Mouse (Mus musculus) cerebellum, adult 8-10 months (tissue): ENCODE data around the gene 1810010H24Rik.
"Not testable (repeated sequence)": the region's sequence is repeated elsewhere in the genome, so short reads cannot be mapped to it uniquely, and the experiment has no call there.

ENCODE experiments used
- DNase-seq: peaks from one replicate; pipeline ENCODE4 v3.0.0; 2022

1810010H24Rik gene

GRCm38 (mm10) chr11:107014020-107014585, 11.4 kb upstream of the 1810010H24Rik start:
- no peak for DNase-seq

DNA sequence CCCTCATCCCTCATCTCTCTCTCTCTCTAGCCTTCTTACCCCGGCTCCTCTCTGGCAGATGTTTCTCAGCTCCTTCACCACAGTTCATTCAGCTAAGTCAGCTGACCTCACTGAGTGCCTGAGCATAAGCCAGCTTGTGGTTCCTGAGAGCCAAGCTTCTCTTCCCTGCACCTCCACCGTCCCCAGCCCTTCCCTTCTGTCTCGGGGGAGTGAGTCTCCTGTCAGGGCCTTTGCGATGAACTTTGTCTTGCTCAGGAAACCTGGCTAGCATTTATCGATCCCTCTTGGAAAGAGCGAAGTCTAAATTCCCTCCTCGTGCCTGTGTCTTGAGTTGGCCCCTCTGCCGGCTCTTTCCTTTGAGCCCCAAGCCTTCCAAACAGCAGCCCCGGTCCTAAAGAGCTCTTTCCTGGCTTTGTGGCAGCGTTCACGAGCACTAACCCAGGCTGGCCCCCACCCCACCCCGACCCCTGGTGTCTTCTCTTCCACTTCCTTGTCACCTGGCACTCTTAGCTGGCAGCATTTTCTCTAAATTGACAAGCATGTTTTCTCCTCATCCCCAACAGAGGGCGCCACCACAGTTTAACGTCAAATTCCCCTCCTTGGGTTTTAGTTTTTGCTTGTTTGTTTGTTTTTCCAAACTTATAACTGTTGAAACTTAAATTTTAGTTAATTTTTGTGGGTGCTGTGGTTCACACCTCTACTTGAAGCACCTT, 10.7 kb upstream of the 1810010H24Rik start:
- no peak for DNase-seq

DNA sequence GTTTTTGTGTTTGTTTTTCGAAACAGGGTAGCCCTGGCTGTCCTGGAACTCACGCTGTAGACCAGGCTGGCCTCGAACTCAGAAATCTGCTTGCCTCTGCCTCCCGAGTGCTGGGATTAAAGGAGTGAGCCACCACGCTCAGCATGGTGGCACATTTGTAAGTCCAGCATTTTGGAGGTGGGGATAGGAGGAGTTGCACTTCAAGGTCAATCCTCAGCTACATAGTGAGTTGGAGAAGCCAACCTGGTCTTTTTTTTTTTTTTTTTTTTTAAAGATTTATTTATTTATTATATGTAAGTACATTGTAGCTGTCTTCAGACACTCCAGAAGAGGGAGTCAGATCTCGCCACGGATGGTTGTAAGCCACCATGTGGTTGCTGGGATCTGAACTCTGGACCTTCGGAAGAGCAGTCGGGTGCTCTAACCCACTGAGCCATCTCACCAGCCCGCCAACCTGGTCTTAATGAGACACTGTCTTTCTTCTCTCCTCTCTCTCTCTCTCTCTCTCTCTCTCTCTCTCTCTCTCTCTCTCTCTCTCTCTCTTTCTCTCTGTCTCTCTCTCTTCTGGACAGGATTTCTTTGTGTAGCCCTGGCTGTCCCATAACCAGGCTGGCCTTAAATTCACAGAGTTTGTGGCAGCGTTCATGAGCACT, 9.8 kb upstream of the 1810010H24Rik start:
- DNase-seq: not testable (repeated sequence)

- DNase-seq: no peak
Observed at GRCm38 (mm10) chr11:107016893-107017292, 8.6 kb upstream of the 1810010H24Rik start.

DNA sequence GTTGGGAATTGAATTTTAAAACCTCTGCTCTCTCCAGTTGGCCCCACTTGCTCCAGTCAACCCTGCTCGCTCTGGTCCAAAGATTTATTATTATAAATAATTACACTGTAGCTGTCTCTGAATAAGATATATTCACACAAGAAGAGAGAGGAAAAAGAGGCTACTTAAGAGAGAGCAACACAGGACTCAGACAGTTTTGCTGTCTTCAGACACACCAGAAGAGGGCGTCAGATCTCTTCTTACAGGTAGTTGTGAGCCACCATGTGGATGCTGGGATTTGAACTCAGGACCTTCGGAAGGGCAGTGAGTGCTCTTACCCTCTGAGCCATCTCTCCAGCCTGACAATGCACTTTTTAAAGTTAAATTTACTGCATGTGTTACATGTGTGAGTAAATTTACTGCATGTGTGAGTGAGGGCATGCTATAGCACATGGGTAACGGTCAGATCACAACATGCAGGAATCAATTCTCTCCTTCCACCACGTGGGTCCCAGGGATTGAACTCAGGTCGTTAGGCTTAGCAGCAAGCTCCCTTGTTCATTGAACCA, 8.1 kb upstream of the 1810010H24Rik start:
- DNase-seq: no peak

- DNase-seq: no peak
Observed at GRCm38 (mm10) chr11:107018606-107019005, 6.9 kb upstream of the 1810010H24Rik start.

- no peak for DNase-seq
Observed at GRCm38 (mm10) chr11:107019318-107019717, 6.2 kb upstream of the 1810010H24Rik start.

GRCm38 (mm10) chr11:107019722-107020121, 5.8 kb upstream of the 1810010H24Rik start:
- not testable (repeated sequence) for DNase-seq

GRCm38 (mm10) chr11:107022050-107022683, 3.3 kb upstream of the 1810010H24Rik start:
- no peak for DNase-seq

DNA sequence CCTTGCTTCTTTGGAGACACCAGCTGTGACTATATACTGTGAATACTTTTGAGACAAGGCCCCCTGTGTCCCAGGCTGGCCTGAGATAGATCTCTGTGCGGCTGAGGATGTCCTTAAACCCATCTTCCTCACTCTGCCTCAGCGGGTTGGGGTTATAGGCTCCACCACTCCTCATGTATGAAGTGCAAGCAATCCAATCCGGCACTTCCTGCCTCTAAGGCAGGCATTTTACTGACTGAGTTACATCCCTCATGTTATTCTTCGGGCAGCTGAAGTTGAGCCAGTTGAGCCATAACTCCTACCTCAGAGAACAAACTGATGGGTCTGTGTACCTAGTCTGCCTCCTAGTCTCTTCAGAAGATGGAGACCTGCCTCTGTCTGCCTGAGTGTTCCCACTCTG, 1.1 kb upstream of the 1810010H24Rik start:
- no peak for DNase-seq

DNA sequence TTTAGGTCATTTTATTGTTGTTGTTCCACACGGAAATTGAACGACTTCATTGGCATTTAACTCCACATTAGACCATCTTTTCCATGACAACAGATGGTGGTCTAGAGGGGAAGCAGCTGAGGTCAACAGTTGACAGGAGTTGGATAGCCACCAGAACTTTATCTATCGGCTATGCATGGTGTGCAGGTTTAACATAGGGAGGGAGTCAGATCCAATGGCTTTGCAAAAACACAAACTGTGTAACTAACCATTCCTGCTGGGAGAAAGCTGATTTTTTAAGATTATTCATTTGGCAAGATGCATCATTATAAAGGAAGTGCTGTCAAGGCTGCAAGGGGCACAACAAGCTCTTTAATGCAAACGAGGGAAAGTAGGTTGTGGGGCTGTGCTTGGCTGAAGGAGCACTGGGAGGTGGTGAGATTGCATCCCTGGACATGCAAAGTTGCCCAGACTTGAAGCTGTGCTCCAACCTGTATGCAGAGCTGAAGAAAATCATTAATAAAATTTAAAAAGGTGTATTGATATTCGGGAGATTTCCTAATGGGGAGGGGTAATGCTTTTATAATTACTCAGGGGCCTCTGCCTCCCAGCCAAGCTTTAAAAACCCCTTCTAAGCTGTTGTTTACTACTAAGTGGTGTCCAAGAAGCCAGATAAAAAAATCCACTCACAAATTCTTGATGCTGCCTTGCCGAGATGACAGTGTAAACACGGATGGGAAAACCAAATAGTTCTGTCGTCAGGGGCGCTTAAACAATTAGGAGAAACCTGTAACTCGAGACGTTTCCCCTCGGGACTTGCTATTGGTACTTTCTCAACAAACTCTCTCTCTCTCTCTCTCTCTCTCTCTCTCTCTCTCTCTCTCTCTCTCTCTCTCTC, 1.3 kb downstream of the 1810010H24Rik start:
- no peak for DNase-seq

DNA sequence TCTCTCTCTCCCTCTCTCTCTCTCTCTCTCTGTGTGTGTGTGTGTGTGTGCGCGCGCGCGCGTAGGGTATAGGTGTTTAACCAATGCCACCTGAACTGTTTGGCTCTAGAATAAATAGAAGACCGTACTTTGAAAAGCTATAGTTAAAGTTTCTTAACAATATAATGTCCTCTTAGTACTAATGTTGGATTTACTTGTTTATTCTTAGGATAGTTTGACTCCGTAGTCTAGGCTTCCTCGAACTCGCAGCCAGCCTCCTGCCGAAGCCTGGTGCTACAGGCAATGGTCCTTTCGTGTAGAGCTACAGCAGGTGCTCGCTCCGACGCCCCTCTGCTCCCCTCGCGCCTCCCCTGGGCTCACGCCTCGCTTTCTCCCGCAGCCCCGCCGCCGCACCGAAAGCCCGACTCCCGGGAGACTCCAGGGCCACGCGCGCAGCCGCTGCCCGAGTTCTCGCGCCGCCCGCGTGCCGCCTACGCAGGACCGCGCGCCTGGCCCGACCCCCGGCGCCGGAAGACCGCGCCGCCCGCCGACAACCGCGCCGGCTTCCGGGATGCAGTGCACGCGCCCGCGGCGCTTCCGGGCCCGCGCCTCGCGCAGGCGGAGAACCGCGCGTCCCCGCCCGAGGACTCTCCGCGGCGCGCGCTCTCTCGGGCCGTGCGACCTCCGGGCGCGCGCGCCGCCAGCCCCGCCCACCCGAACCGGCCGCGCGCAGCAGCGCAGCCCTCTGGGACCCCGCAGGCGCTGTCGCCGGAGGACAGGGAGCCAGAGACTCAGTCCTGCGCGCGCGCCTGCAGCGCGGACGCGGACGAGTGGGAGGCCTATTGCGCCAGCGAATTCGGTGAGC, 2.2 kb downstream of the 1810010H24Rik start:
- peak; percentile 85 for DNase-seq

- DNase-seq: no peak
Observed at GRCm38 (mm10) chr11:107028275-107028618, 2.8 kb downstream of the 1810010H24Rik start.

GRCm38 (mm10) chr11:107028754-107029153, 3.3 kb downstream of the 1810010H24Rik start:
- no peak for DNase-seq

DNA sequence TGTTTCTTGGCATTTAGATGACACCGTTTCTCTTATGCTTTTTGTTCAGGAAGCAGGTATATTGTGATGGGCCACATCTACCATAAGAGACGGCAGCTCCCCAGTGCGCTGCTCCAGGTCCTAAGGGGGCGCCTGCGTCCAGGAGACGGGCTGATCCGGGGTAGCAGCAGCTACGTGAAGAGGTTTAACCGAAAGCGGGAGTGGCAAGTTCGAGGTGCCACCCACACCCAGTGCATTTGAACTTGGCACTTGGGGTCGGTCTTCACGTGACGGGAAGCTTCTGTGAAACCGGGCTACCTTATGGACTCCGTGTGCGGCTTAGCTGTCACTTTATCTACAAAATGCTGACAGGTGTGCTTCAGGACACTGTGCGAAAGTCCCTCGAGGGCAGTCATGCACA, 4.1 kb downstream of the 1810010H24Rik start:
- no peak for DNase-seq

GRCm38 (mm10) chr11:107031635-107032034, 6.2 kb downstream of the 1810010H24Rik start:
- DNase-seq: no peak

DNA sequence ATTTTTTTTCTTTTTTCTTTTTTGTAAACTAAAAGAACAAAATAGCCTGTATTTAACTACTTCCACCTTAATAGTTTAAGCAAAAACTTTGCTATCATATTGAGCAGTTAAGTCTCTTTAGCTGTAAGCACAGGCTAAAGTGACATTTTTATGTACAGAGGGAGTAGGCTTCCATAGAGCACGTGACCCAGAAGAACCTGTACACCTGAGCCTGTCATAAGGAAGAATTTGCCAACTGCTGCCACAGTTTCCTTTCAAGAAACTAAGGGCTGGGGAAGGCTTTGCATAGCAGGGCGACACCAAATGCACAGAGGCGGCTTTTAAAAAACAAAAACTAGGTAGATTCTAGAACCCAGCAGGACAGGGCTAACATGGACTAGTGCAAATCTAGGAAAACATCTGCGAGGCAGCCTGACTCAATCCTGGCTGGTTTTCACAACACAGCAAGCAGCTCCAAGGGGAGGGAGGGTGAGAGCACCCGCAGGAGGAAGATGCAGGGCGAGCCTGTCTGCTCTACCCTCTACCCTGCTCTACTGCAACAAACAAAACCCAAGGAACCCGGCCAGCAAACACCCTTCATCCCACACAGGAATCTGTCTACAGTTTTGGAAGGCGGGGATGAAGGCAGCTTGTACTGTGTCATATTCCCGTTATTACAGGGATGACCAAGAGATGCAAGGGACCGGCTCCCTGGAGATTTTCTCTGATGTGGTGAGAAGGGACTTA, 8.8 kb downstream of the 1810010H24Rik start:
- DNase-seq: no peak

DNA sequence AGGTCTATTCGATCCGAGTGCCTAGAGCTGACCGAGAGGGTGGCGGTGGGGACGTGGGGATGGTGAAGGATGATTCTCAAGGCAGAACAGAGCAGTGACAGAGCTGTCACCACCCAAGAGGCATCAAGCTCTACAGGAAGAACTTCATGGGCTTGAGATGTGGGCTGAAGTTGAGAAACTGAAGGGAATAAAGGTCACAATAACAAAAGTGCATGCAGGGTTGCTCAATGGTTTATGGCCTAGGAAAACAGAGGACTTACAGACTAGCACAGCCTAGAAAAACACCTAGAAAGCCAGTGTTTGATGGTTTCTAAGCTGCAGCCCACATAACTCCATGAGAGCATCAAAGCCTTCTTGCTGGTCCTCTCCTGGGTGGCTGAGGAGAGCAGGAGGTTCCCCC, 13.9 kb downstream of the 1810010H24Rik start:
- no peak for DNase-seq

- no peak for DNase-seq
Observed at GRCm38 (mm10) chr11:107041396-107041795, 15.9 kb downstream of the 1810010H24Rik start.

DNA sequence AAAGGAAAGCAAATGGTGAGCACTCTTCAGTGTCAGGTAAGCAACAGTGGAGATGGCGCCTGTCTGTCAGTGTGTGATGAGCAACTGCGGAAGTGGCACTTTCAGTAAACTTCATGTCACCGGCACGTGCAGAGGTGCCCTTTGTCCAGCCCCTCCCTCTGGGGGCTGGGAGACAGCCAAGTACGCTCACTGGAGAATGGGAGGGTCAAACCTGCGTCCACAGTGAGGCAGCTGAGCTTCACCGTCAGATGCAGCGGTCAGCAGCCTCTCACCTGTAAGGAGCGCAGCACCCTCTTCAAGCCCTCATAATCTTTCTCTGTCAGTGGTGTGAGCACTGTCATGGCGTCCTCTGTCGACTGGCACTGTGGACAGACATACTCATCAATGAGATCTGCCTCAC, 17.9 kb downstream of the 1810010H24Rik start:
- no peak for DNase-seq

DNA sequence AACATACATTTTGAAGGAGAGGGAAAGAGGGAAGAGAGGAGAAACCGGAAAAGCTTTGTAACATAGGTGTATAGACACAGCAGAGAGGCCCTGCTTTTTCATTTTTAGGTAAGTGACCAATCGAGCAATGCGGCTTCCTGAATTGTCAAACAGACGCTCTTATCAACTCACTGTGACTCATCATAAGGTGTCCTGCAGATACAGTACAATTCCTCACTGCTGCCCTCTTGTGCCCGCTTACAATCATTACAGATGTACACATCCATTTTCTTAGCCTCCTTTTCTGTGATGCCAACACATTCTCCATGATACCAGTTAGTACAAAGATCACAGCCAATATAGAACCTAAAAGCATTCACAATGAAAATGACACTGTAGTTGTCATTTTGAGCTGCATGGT, 18.8 kb downstream of the 1810010H24Rik start:
- DNase-seq: peak; percentile 79
